Mouse (Mus musculus): ENCODE measurements at regions not wholly inside any gene's neighbourhood (a gene's known extent, or its start where the extent isn't known, plus 50 kb on each side); places are given as distances from the start of the nearest gene placed in this dataset.

GRCm38 (mm10) chr14:62175384-62176048, 116.9 kb upstream of the Rnaseh2b start:
- no peak for DNase-seq (ENCODE audit: low spot score in 2 of 2)

GRCm38 (mm10) chr14:62177509-62177908, 114.9 kb upstream of the Rnaseh2b start:
- no peak for DNase-seq (ENCODE audit: low spot score in 2 of 2)

GRCm38 (mm10) chr14:62187360-62187759, 105.0 kb upstream of the Rnaseh2b start:
- no peak for DNase-seq (ENCODE audit: low spot score in 2 of 2)

- no peak for DNase-seq (ENCODE audit: low spot score in 2 of 2)
Measured at GRCm38 (mm10) chr14:62188147-62188885, 104.1 kb upstream of the Rnaseh2b start.

GRCm38 (mm10) chr14:62191624-62192023, 100.8 kb upstream of the Rnaseh2b start:
- no peak for DNase-seq (ENCODE audit: low spot score in 2 of 2)

- no peak for DNase-seq (ENCODE audit: low spot score in 2 of 2)
Measured at GRCm38 (mm10) chr14:62192814-62193213, 99.6 kb upstream of the Rnaseh2b start.

GRCm38 (mm10) chr14:62193371-62193770, 99.0 kb upstream of the Rnaseh2b start:
- DNase-seq (ENCODE audit: low spot score in 2 of 2) = no peak

GRCm38 (mm10) chr14:62196776-62197175, 95.6 kb upstream of the Rnaseh2b start:
- no peak for DNase-seq (ENCODE audit: low spot score in 2 of 2)

GRCm38 (mm10) chr14:62198476-62199190, 93.8 kb upstream of the Rnaseh2b start:
- DNase-seq (ENCODE audit: low spot score in 2 of 2) = no peak

GRCm38 (mm10) chr14:62215071-62215470, 77.3 kb upstream of the Rnaseh2b start:
- no peak for DNase-seq (ENCODE audit: low spot score in 2 of 2)

- DNase-seq (ENCODE audit: low spot score in 2 of 2) = no peak
Measured at GRCm38 (mm10) chr14:62216995-62217394, 75.4 kb upstream of the Rnaseh2b start.

- DNase-seq (ENCODE audit: low spot score in 2 of 2) = no peak
Measured at GRCm38 (mm10) chr14:62217971-62218370, 74.4 kb upstream of the Rnaseh2b start.

GRCm38 (mm10) chr14:62218716-62219115, 73.7 kb upstream of the Rnaseh2b start:
- DNase-seq (ENCODE audit: low spot score in 2 of 2) = no peak

GRCm38 (mm10) chr14:62220770-62221169, 71.6 kb upstream of the Rnaseh2b start:
- DNase-seq (ENCODE audit: low spot score in 2 of 2) = no peak

Data from spleen, postnatal 14 days (tissue).